Mouse (Mus musculus): ENCODE data around the gene Bfsp2. TPM values are rescaled to one million over a fixed set of nuclear protein-coding genes. Genes with fewer than 3 reads are reported as not detected.

The Bfsp2 gene
- polyA plus RNA-seq, 1 experiment from 2014 or later: 2.3 TPM

- peak; percentile 38; the same call in 1 of the 2 replicates for ATAC-seq (ENCODE audit: low FRiP score, low read depth)
Measured at GRCm38 (mm10) chr9:103376346-103377320, 103.6 kb downstream of the Bfsp2 start.

More at GRCm38 (mm10) chr9:103376346-103377320, 103.6 kb downstream of the Bfsp2 start:
- H3K4me1 ChIP-seq: 0 out of 2 replicates have a peak, but pooled peaks cover 3% of the 10 kb centered on the region
- no peak overlapping the region for H3K4me3 ChIP-seq
- H3K27ac ChIP-seq: no peak overlapping the region; the same call in 1 of the 2 replicates
- no peaks in the 10 kb centered on the region for H3K27me3 ChIP-seq
- H3K9ac ChIP-seq: no peak overlapping the region
- 58% methylated on average over 7 of the region's 7 CpGs for WGBS
- H3K4me2 ChIP-seq (replicated peaks): no peak overlapping the region
- no peaks in the 10 kb centered on the region for H3K9me3 ChIP-seq
- no peaks in the 10 kb centered on the region for H3K36me3 ChIP-seq

Other genes starting within 250 kb of the Bfsp2 start
- gene Trf, start 250.0 kb downstream of the Bfsp2 start, polyA plus RNA-seq (2015; fragmentation: Nextera tagmentation; extraction: Ambion mirVana): 14.7 and 22.8 TPM in 2 replicates
- 2.5 and 3.0 TPM in 2 replicates for gene 1300017J02Rik, start 175.3 kb downstream of the Bfsp2 start, polyA plus RNA-seq (2015; fragmentation: Nextera tagmentation; extraction: Ambion mirVana)
- gene Topbp1, start 175.2 kb downstream of the Bfsp2 start, polyA plus RNA-seq (2015; fragmentation: Nextera tagmentation; extraction: Ambion mirVana): 70.8 and 73.2 TPM in 2 replicates
- gene Cdv3, start 114.6 kb downstream of the Bfsp2 start, polyA plus RNA-seq (2015; fragmentation: Nextera tagmentation; extraction: Ambion mirVana): 121 and 122 TPM in 2 replicates

Data from limb, embryonic 13.5 days (tissue).